Comparison of ENCODE assay signal across 20 mouse cellular contexts in the genomic region with DNA sequence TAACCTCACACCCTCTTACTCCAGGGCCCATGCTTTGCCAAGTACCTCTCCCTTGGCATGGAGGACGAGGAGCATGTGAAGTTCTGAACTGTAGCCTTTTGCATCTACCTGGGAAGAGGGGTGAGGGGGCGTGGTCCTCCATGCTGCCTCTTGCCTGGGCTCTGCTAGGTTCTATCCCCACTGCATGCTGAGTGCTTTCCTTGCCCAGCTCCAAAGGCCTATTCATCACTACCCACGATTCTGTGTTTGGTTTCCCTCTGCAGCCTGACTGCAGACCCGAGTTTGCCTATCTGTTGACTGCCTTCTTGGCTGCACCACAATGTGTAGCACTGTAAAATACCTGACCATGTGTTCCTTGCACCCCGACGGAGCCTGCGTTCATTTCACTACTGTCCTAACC.
DNase-seq lines count a peak whose midpoint lies in the region; ATAC-seq lines count a peak whose summit lies in the region.
"Had no signal": no experiment of that assay in that cellular context is flagged by ENCODE, and none has a peak within 500 bp of the region (broad histone marks: within the 10 kb centered on the region; RNA-seq: fewer than 3 reads in every experiment).

No protein-coding gene starts in this region.

- 0 out of 2 replicates have a peak overlapping the region, but pooled peaks have one; percentile 16 for H3K27ac ChIP-seq in hindbrain, embryonic 10.5 days
- H3K27ac ChIP-seq in hindbrain, embryonic 16.5 days (ENCODE audit: low read depth, low read length), result no peak overlapping the region
- peak overlapping the region; percentile 36 for H3K27ac ChIP-seq in liver, embryonic 12.5 days
- no peak overlapping the region for H3K27ac ChIP-seq in liver, embryonic 11.5 days (ENCODE audit: low read depth, low read length)
- peak overlapping the region; percentile 11; the same call in 1 of the 2 replicates for H3K27ac ChIP-seq in midbrain, embryonic 16.5 days (ENCODE audit: low read length)
- H3K27ac ChIP-seq in midbrain, embryonic 10.5 days (replicated peaks), result no peak overlapping the region
- H3K27ac ChIP-seq in limb, embryonic 15.5 days, result peak overlapping the region; percentile 2

- 77% methylated on average over 7 of the region's 7 CpGs for WGBS in hindbrain, embryonic 10.5 days
- 78% methylated on average over 7 of the region's 7 CpGs for WGBS in hindbrain, embryonic 16.5 days
- 74% methylated on average over 7 of the region's 7 CpGs for WGBS in liver, embryonic 12.5 days (ENCODE audit: insufficient replicate concordance)
- 76% methylated on average over 7 of the region's 7 CpGs for WGBS in liver, embryonic 11.5 days
- WGBS in midbrain, embryonic 16.5 days, result 76% methylated on average over 7 of the region's 7 CpGs
- WGBS in midbrain, embryonic 10.5 days, result 77% methylated on average over 7 of the region's 7 CpGs
- WGBS in limb, embryonic 15.5 days, result 64% methylated on average over 7 of the region's 7 CpGs

- H3K4me2 ChIP-seq in hindbrain, embryonic 16.5 days (ENCODE audit: low read length), result no peak overlapping the region
- no peak overlapping the region for H3K4me2 ChIP-seq in liver, embryonic 12.5 days
- H3K4me2 ChIP-seq in liver, embryonic 11.5 days, result no peak overlapping the region
- H3K4me2 ChIP-seq in midbrain, embryonic 16.5 days (ENCODE audit: low read length), result no peak overlapping the region
- no peak overlapping the region for H3K4me2 ChIP-seq in limb, embryonic 15.5 days
- H3K4me2 ChIP-seq: heart, embryonic 11.5 days had no signal

- DNase-seq in hindbrain, embryonic 10.5 days (ENCODE audit: low spot score), result no peak
- no peak for DNase-seq in liver, embryonic 11.5 days (ENCODE audit: low spot score)
- no peak for DNase-seq in midbrain, embryonic 10.5 days (ENCODE audit: low spot score)
- DNase-seq: adrenal gland, adult 2 months; cerebellum, adult 8-10 months; forebrain, postnatal 0 days; heart, postnatal 10 days; kidney, adult 11 months; kidney, postnatal 14 days; left cerebral cortex, postnatal 4 days; lung, adult 2 months; right cerebral cortex, postnatal 4 days; thymus, postnatal 25 days had no signal

- H3K27me3 ChIP-seq in hindbrain, embryonic 10.5 days (ENCODE audit: insufficient read depth, poor library complexity, severe bottlenecking), result no peaks in the 10 kb centered on the region
- no peaks in the 10 kb centered on the region for H3K27me3 ChIP-seq in hindbrain, embryonic 16.5 days (replicated peaks; ENCODE audit: control insufficient read depth, insufficient read depth, low read length)
- no peaks in the 10 kb centered on the region for H3K27me3 ChIP-seq in liver, embryonic 12.5 days (replicated peaks)
- H3K27me3 ChIP-seq in liver, embryonic 11.5 days (replicated peaks; ENCODE audit: control insufficient read depth, insufficient read depth, low read length), result no peaks in the 10 kb centered on the region
- no peaks in the 10 kb centered on the region for H3K27me3 ChIP-seq in midbrain, embryonic 16.5 days (ENCODE audit: control insufficient read depth, insufficient read depth, low read depth, low read length)
- no peaks in the 10 kb centered on the region for H3K27me3 ChIP-seq in midbrain, embryonic 10.5 days (ENCODE audit: low read depth, poor library complexity, severe bottlenecking)
- no peaks in the 10 kb centered on the region for H3K27me3 ChIP-seq in limb, embryonic 15.5 days

- H3K9me3 ChIP-seq in hindbrain, embryonic 10.5 days, result no peaks in the 10 kb centered on the region
- no peaks in the 10 kb centered on the region for H3K9me3 ChIP-seq in hindbrain, embryonic 16.5 days (ENCODE audit: control insufficient read depth, low read length)
- H3K9me3 ChIP-seq in liver, embryonic 12.5 days (replicated peaks), result no peaks in the 10 kb centered on the region
- no peaks in the 10 kb centered on the region for H3K9me3 ChIP-seq in liver, embryonic 11.5 days (ENCODE audit: control insufficient read depth, low read length)
- no peaks in the 10 kb centered on the region for H3K9me3 ChIP-seq in midbrain, embryonic 16.5 days (replicated peaks; ENCODE audit: control insufficient read depth, low read length, poor library complexity, severe bottlenecking)
- no peaks in the 10 kb centered on the region for H3K9me3 ChIP-seq in midbrain, embryonic 10.5 days (replicated peaks)
- H3K9me3 ChIP-seq in limb, embryonic 15.5 days, result no peaks in the 10 kb centered on the region

- no peaks in the 10 kb centered on the region for H3K36me3 ChIP-seq in hindbrain, embryonic 10.5 days
- H3K36me3 ChIP-seq in hindbrain, embryonic 16.5 days (ENCODE audit: control insufficient read depth, insufficient read depth, low read length), result no peaks in the 10 kb centered on the region
- no peaks in the 10 kb centered on the region for H3K36me3 ChIP-seq in liver, embryonic 12.5 days
- H3K36me3 ChIP-seq in liver, embryonic 11.5 days (ENCODE audit: control insufficient read depth, insufficient read depth, low read length), result no peaks in the 10 kb centered on the region
- no peaks in the 10 kb centered on the region for H3K36me3 ChIP-seq in midbrain, embryonic 16.5 days (ENCODE audit: control insufficient read depth, insufficient read depth, low read length)
- no peaks in the 10 kb centered on the region for H3K36me3 ChIP-seq in midbrain, embryonic 10.5 days
- no peaks in the 10 kb centered on the region for H3K36me3 ChIP-seq in limb, embryonic 15.5 days

- no peak overlapping the region for H3K4me3 ChIP-seq in hindbrain, embryonic 10.5 days
- no peak overlapping the region for H3K4me3 ChIP-seq in hindbrain, embryonic 16.5 days (ENCODE audit: low read length)
- no peak overlapping the region for H3K4me3 ChIP-seq in liver, embryonic 12.5 days
- H3K4me3 ChIP-seq in liver, embryonic 11.5 days (ENCODE audit: low read depth, low read length), result no peak overlapping the region
- no peak overlapping the region for H3K4me3 ChIP-seq in midbrain, embryonic 16.5 days (ENCODE audit: low read depth, low read length)
- H3K4me3 ChIP-seq in midbrain, embryonic 10.5 days, result no peak overlapping the region
- no peak overlapping the region for H3K4me3 ChIP-seq in limb, embryonic 15.5 days
- H3K4me3 ChIP-seq: left cerebral cortex, adult 2 months had no signal

- peaks cover 33% of the 10 kb centered on the region for H3K4me1 ChIP-seq in hindbrain, embryonic 10.5 days (replicated peaks)
- H3K4me1 ChIP-seq in hindbrain, embryonic 16.5 days (ENCODE audit: control insufficient read depth, insufficient read depth, low read depth, low read length), result peaks cover 14% of the 10 kb centered on the region
- H3K4me1 ChIP-seq in liver, embryonic 12.5 days, result peaks cover 50% of the 10 kb centered on the region
- H3K4me1 ChIP-seq in liver, embryonic 11.5 days (replicated peaks; ENCODE audit: control insufficient read depth, insufficient read depth, low read length), result peaks cover 17% of the 10 kb centered on the region; the same call in 1 of the 2 replicates
- H3K4me1 ChIP-seq in midbrain, embryonic 16.5 days (ENCODE audit: control insufficient read depth, insufficient read depth, low read length), result peaks cover 25% of the 10 kb centered on the region
- H3K4me1 ChIP-seq in midbrain, embryonic 10.5 days, result peaks cover 63% of the 10 kb centered on the region
- peaks cover 11% of the 10 kb centered on the region for H3K4me1 ChIP-seq in limb, embryonic 15.5 days

- ATAC-seq in hindbrain, embryonic 16.5 days, result no peak
- no peak for ATAC-seq in liver, embryonic 12.5 days
- no peak for ATAC-seq in liver, embryonic 11.5 days (replicated peaks; ENCODE audit: low FRiP score)
- no peak for ATAC-seq in midbrain, embryonic 16.5 days
- no peak for ATAC-seq in limb, embryonic 15.5 days (ENCODE audit: insufficient number of reproducible peaks, low FRiP score, low TSS enrichment, low read depth)
- ATAC-seq in activated CD4-positive, CD25-positive, alpha-beta regulatory T cell, adult 4 months, result no peak
- ATAC-seq: forebrain, postnatal 0 days had no signal

- no peak overlapping the region for H3K9ac ChIP-seq in hindbrain, embryonic 16.5 days (ENCODE audit: low read depth, low read length)
- H3K9ac ChIP-seq in liver, embryonic 12.5 days, result no peak overlapping the region
- H3K9ac ChIP-seq in liver, embryonic 11.5 days (ENCODE audit: low read depth, low read length), result no peak overlapping the region
- 0 out of 2 replicates have a peak overlapping the region, but pooled peaks have one; percentile 14 for H3K9ac ChIP-seq in midbrain, embryonic 16.5 days (ENCODE audit: low read depth, low read length)
- no peak overlapping the region for H3K9ac ChIP-seq in limb, embryonic 15.5 days
- H3K9ac ChIP-seq: forebrain, postnatal 0 days had no signal

Comparison
In these comparisons a context has a peak if more than half of its experiments do, and no peak if none do; other contexts are left out.
1. H3K27ac ChIP-seq: peak in hindbrain, embryonic 10.5 days (single experiment), liver, embryonic 12.5 days (single experiment), midbrain, embryonic 16.5 days (single experiment) and limb, embryonic 15.5 days (single experiment); none in hindbrain, embryonic 16.5 days (single experiment), liver, embryonic 11.5 days (single experiment) and midbrain, embryonic 10.5 days (single experiment).